Mouse (Mus musculus): ENCODE measurements around the gene Fam206a. TPM values are rescaled to one million over a fixed set of nuclear protein-coding genes. Genes with fewer than 3 reads are reported as not detected.
A peak's percentile ranks its signal among the peaks of the same experiment; 100 is the strongest.

The Fam206a gene
- polyA plus RNA-seq, 1 experiment from 2014 or later, result 17.8 TPM

DNA sequence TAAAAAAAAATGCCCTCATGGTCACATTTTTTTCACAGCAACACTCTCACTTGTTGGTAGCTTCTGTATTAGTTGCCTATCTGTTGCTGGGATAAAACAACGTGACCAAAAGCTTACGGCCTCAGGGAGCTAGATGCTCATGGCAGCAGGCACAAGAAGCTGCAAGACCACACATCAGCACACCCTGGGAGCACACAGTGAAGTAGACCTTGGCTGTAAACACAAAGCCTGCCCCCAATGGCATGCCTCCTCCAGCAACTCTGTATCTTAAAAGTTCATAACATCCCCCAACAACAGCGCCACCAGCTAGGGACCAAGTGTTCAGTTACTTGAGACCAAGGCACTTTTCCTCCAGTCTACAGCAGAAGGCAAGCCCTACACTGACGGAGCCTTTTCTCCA lies 6.9 kb downstream of the Fam206a start:
- Histone ChIP-seq H3K9me3 (ENCODE audit: control insufficient read depth, low read length) (no peaks in the 10 kb centered on the region), H3K4me1 (ENCODE audit: control insufficient read depth, insufficient read depth, low read length) (peaks cover under 1% of the 10 kb centered on the region; the same call in 1 of the 2 replicates), H3K9ac (replicated peaks; ENCODE audit: low read depth, low read length) (no peak overlapping the region), H3K4me3 (ENCODE audit: low read depth, low read length) (no peak overlapping the region), H3K27ac (ENCODE audit: low read depth, low read length) (no peak overlapping the region), H3K27me3 (ENCODE audit: control insufficient read depth, insufficient read depth, low read length) (no peaks in the 10 kb centered on the region), H3K36me3 (ENCODE audit: control insufficient read depth, insufficient read depth, low read length) (peaks cover 20% of the 10 kb centered on the region), H3K4me2 (ENCODE audit: low read depth, low read length) (no peak overlapping the region)
- WGBS, result 74% methylated on average over 4 of the region's 4 CpGs
- no peak for ATAC-seq (ENCODE audit: low read depth)

DNA sequence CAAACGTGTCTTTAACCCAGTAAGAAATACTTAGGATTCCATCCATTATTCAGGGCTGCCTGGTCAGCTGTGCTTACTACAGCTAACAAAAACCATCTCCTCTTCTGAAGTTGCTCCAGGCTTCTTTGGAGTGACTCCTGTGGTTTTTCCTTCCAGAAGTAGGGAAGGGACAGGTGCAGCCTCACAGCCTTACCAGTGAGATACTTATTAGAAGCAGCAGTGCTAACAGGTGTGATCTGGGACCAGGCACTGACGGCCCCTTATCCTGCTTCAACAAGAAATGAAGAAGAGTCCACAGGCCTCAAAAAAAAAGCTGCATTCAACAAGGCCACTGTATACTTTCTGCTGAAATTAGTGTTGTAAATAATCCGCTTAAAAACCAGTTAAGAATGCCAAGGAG lies 9.5 kb downstream of the Fam206a start:
- Histone ChIP-seq H3K4me1 (ENCODE audit: control insufficient read depth, insufficient read depth, low read length) (no peaks in the 10 kb centered on the region), H3K9ac (replicated peaks; ENCODE audit: low read depth, low read length) (no peak overlapping the region), H3K4me3 (ENCODE audit: low read depth, low read length) (no peak overlapping the region), H3K9me3 (ENCODE audit: control insufficient read depth, low read length) (no peaks in the 10 kb centered on the region), H3K4me2 (ENCODE audit: low read depth, low read length) (no peak overlapping the region), H3K27me3 (ENCODE audit: control insufficient read depth, insufficient read depth, low read length) (no peaks in the 10 kb centered on the region), H3K36me3 (ENCODE audit: control insufficient read depth, insufficient read depth, low read length) (peaks cover 12% of the 10 kb centered on the region), H3K27ac (ENCODE audit: low read depth, low read length) (no peak overlapping the region)
- 75% methylated on average over 3 of the region's 3 CpGs for WGBS
- ATAC-seq (ENCODE audit: low read depth), result no peak

DNA sequence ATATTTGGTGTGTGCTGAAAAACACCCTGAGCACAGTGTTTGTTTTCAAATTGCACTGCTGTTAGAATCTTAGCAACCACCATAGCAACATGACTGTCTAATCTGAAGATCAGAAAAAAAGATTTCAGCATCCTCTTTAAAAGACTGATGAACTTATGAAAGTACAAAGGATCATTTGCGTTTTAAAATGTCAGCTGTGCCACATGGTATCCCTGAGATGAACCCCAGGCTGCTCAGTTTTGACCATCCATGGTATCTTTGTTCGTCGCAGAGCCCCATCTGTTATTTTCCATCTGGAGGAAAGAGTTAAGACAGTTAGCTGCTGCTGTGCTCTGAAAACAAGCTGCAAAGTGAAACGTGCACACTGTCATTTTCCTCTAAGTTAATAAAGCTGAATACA lies 10.0 kb downstream of the Fam206a start:
- Histone ChIP-seq H3K4me3 (ENCODE audit: low read depth, low read length) (no peak overlapping the region), H3K9ac (replicated peaks; ENCODE audit: low read depth, low read length) (no peak overlapping the region), H3K4me2 (ENCODE audit: low read depth, low read length) (no peak overlapping the region), H3K4me1 (ENCODE audit: control insufficient read depth, insufficient read depth, low read length) (no peaks in the 10 kb centered on the region), H3K27ac (ENCODE audit: low read depth, low read length) (no peak overlapping the region), H3K27me3 (ENCODE audit: control insufficient read depth, insufficient read depth, low read length) (no peaks in the 10 kb centered on the region), H3K9me3 (ENCODE audit: control insufficient read depth, low read length) (no peaks in the 10 kb centered on the region), H3K36me3 (ENCODE audit: control insufficient read depth, insufficient read depth, low read length) (peaks cover 11% of the 10 kb centered on the region)
- 80% methylated on average over 4 of the region's 4 CpGs for WGBS
- no peak for ATAC-seq (ENCODE audit: low read depth)

DNA sequence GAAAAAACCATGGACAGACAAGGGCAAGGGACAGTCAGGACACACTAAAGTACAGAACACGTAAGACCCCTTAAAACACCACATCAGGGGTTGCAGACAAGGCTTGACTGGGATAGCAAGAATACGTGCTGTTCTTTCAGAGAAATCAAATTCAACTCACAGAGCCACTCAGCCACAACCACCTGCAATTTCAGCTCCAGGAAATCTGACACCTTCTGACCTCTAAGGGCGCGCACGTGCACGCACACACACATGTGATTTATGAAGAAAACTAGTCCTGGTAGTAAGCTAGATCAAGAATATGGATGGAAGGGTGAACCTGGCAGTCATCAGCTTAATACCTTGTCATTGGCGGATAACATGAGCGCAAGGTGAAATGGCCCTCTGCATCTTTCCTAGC lies 13.0 kb downstream of the Fam206a start:
- Histone ChIP-seq H3K4me3 (ENCODE audit: low read depth, low read length) (no peak overlapping the region), H3K9ac (replicated peaks; ENCODE audit: low read depth, low read length) (no peak overlapping the region), H3K4me2 (ENCODE audit: low read depth, low read length) (no peak overlapping the region), H3K27me3 (ENCODE audit: control insufficient read depth, insufficient read depth, low read length) (no peaks in the 10 kb centered on the region), H3K4me1 (ENCODE audit: control insufficient read depth, insufficient read depth, low read length) (no peaks in the 10 kb centered on the region), H3K9me3 (ENCODE audit: control insufficient read depth, low read length) (no peaks in the 10 kb centered on the region), H3K27ac (ENCODE audit: low read depth, low read length) (no peak overlapping the region), H3K36me3 (ENCODE audit: control insufficient read depth, insufficient read depth, low read length) (peaks cover 11% of the 10 kb centered on the region)
- 88% methylated on average over 8 of the region's 8 CpGs for WGBS
- no peak for ATAC-seq (ENCODE audit: low read depth)

DNA sequence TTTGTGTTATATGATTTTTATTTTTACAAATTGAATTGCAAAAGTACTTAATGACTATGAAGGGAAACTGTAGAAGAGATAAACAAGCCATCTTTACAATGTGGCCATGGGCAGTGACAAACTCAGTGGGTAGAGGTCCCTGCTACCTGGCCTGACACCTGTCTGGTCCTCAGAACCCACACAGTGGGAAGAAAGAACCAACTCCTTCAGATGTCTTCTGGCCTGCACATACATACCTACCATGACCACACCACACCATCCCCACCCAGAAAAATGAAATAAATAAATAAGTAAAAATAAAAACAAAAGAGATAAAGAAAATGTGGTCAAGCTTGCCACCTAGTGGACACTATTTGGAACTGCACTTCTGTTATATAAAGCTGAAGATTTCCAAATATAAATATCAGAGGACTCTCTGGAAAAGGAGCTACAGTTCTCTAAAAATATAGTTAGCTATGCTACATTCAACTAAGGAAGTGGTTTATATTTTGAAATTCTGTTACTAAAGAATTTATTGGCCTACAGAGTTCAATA lies 17.9 kb downstream of the Fam206a start:
- Histone ChIP-seq H3K9ac (replicated peaks; ENCODE audit: low read depth, low read length) (no peak overlapping the region), H3K36me3 (ENCODE audit: control insufficient read depth, insufficient read depth, low read length) (peaks cover 3% of the 10 kb centered on the region; the same call in 1 of the 2 replicates), H3K9me3 (ENCODE audit: control insufficient read depth, low read length) (no peaks in the 10 kb centered on the region), H3K27me3 (ENCODE audit: control insufficient read depth, insufficient read depth, low read length) (no peaks in the 10 kb centered on the region), H3K27ac (ENCODE audit: low read depth, low read length) (no peak overlapping the region), H3K4me3 (ENCODE audit: low read depth, low read length) (no peak overlapping the region), H3K4me2 (ENCODE audit: low read depth, low read length) (no peak overlapping the region), H3K4me1 (ENCODE audit: control insufficient read depth, insufficient read depth, low read length) (no peaks in the 10 kb centered on the region)
- ATAC-seq (ENCODE audit: low read depth), result peak; percentile 66; the same call in 1 of the 2 replicates

DNA sequence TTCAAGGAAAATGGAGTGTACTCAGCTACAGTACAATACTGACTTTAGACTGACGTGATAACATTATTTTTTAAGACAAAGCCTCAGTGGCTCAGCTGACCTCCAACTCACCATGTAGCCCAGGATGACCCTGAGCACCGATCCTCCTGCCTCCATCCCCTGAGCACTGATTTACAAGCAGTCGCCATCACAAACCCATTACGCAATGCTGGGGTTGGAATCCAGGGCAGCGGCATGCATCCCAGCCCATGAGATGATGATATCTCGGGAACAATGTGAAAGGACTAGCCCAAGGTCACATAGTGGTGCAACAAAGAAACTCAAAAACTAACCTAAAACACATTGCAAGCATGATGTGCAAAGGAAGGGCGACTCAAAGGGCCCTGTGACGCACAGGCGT lies 22.1 kb downstream of the Fam206a start:
- Histone ChIP-seq H3K4me3 (ENCODE audit: low read depth, low read length) (no peak overlapping the region), H3K4me2 (ENCODE audit: low read depth, low read length) (no peak overlapping the region), H3K9me3 (ENCODE audit: control insufficient read depth, low read length) (no peaks in the 10 kb centered on the region), H3K36me3 (ENCODE audit: control insufficient read depth, insufficient read depth, low read length) (peaks cover 9% of the 10 kb centered on the region; the same call in 1 of the 2 replicates), H3K4me1 (ENCODE audit: control insufficient read depth, insufficient read depth, low read length) (no peaks in the 10 kb centered on the region), H3K27me3 (ENCODE audit: control insufficient read depth, insufficient read depth, low read length) (no peaks in the 10 kb centered on the region), H3K27ac (ENCODE audit: low read depth, low read length) (no peak overlapping the region), H3K9ac (replicated peaks; ENCODE audit: low read depth, low read length) (no peak overlapping the region)
- 87% methylated on average over 9 of the region's 9 CpGs for WGBS
- ATAC-seq (ENCODE audit: low read depth), result no peak

DNA sequence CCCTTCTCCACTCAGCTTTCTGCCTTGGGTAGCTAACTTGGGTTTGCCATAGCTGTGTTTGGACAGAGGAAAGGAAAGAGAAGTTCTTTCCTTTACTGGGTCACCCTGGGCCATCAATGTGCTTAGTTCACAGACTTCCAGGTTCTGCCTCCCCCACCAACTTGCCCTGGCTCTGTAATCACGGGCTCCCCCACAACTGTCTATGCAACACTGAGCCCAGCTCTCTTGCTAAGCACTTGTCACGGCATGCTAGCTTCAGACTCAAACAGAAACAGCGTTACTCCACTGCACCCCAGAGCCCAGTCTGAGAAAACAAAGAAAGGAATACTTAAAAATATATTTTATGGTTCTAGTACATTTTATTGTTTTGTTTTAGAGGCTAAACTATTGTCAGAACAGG lies 26.8 kb downstream of the Fam206a start:
- no peak for ATAC-seq (ENCODE audit: low read depth)
- H3K4me3 ChIP-seq (ENCODE audit: low read depth, low read length), result no peak overlapping the region
- H3K36me3 ChIP-seq (ENCODE audit: control insufficient read depth, insufficient read depth, low read length), result peaks cover 15% of the 10 kb centered on the region
- H3K4me1 ChIP-seq (ENCODE audit: control insufficient read depth, insufficient read depth, low read length), result no peaks in the 10 kb centered on the region
- H3K9me3 ChIP-seq (ENCODE audit: control insufficient read depth, low read length), result no peaks in the 10 kb centered on the region
- 83% methylated on average over 3 of the region's 3 CpGs for whole genome bisulfite sequencing
- H3K27ac ChIP-seq (ENCODE audit: low read depth, low read length), result no peak overlapping the region
- no peak overlapping the region for H3K9ac ChIP-seq (replicated peaks; ENCODE audit: low read depth, low read length)
- no peaks in the 10 kb centered on the region for H3K27me3 ChIP-seq (ENCODE audit: control insufficient read depth, insufficient read depth, low read length)
- no peak overlapping the region for H3K4me2 ChIP-seq (ENCODE audit: low read depth, low read length)

DNA sequence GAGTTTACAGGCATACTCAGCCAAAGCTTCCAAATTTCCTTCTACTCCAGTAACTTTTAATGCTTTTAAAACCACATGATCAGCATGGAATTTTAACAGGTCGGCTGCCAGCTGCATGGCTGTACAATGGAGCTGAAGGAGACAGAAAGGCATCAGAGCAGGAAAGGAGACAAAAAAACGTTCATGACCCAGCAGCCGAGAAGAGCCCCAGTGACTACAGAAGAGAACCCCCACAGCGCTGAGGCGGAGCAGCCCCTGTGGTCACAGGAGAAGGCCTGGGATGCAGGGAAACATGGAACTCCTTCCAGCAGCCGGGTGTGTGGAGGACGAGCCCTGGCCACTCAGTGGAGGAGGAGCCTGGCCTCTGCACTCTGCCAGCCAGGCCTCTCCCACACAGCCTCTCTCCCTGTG lies 27.4 kb downstream of the Fam206a start:
- Histone ChIP-seq H3K4me1 (ENCODE audit: control insufficient read depth, insufficient read depth, low read length) (no peaks in the 10 kb centered on the region), H3K4me3 (ENCODE audit: low read depth, low read length) (no peak overlapping the region), H3K9ac (replicated peaks; ENCODE audit: low read depth, low read length) (no peak overlapping the region), H3K4me2 (ENCODE audit: low read depth, low read length) (no peak overlapping the region), H3K27ac (ENCODE audit: low read depth, low read length) (no peak overlapping the region), H3K36me3 (ENCODE audit: control insufficient read depth, insufficient read depth, low read length) (peaks cover 18% of the 10 kb centered on the region), H3K27me3 (ENCODE audit: control insufficient read depth, insufficient read depth, low read length) (no peaks in the 10 kb centered on the region), H3K9me3 (ENCODE audit: control insufficient read depth, low read length) (no peaks in the 10 kb centered on the region)
- 45% methylated on average over 7 of the region's 7 CpGs for WGBS
- peak; percentile 38; the same call in 1 of the 2 replicates for ATAC-seq (ENCODE audit: low read depth)

DNA sequence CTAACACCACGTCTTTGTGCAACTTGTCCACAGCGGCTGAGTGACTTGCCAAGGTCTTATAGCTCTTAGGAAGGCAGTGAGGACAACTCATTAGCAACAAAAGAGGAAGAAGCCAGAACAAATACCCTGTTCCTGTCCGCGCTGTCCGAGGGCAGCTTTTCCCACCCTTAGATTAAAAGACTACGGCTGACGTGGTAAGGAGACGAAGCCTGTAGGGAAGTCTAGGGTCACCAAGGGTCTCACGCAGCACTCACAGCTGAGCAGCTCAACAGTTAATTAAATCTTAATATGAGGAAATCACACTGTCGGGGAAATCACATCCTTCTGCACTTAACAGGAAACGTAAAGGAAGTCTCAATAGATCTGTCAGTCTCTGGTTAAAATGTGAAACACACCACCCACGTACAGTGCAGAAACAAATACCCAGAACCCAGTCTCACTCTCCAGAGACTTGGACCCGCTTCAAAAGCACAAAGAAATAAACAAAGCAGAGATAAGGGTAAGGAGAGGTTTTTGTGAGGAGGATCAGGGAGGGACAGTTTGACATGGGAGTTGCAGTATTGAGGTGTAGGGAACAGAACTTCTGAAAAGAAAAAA lies 29.0 kb downstream of the Fam206a start:
- H3K36me3 ChIP-seq (ENCODE audit: control insufficient read depth, insufficient read depth, low read length), result peaks cover 26% of the 10 kb centered on the region
- H3K9me3 ChIP-seq (ENCODE audit: control insufficient read depth, low read length), result no peaks in the 10 kb centered on the region
- no peaks in the 10 kb centered on the region for H3K4me1 ChIP-seq (ENCODE audit: control insufficient read depth, insufficient read depth, low read length)
- H3K4me2 ChIP-seq (ENCODE audit: low read depth, low read length), result no peak overlapping the region
- no peaks in the 10 kb centered on the region for H3K27me3 ChIP-seq (ENCODE audit: control insufficient read depth, insufficient read depth, low read length)
- no peak overlapping the region for H3K27ac ChIP-seq (ENCODE audit: low read depth, low read length)
- no peak overlapping the region for H3K9ac ChIP-seq (replicated peaks; ENCODE audit: low read depth, low read length)
- no peak overlapping the region for H3K4me3 ChIP-seq (ENCODE audit: low read depth, low read length)
- no peak for ATAC-seq (ENCODE audit: low read depth)
- 68% methylated on average over 13 of the region's 13 CpGs for WGBS

All from neural tube, embryonic 14.5 days (tissue).